Mouse (Mus musculus): ENCODE data around the gene Mpig6b.

Gene Mpig6b

DNA sequence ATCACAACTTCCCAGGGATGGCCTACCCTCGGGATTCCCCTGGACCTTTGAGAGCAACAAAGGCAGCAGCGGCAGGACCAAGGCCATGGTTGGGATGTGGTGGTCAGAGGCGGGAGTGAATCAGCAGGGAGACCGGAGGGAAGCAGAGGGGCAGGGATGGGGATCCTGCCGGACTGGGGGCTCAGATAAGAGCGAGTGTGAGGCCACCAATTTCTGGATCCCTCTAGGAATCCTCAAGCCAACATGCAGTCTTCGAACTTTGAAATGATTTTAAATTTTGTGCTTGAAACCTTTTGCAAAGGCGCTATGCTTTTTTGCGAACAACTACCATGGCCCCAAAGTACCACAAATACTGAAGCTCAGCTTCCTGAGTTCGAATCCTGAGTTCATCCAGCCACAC lies at the start of gene Mpig6b:
Gene Mpig6b, minus strand, starts transcription at position 101 of the 400 bp plus-strand sequence.
- DNase-seq (ENCODE audit: low read depth in 2 of 2, low spot score in 2 of 2): no peak

DNA sequence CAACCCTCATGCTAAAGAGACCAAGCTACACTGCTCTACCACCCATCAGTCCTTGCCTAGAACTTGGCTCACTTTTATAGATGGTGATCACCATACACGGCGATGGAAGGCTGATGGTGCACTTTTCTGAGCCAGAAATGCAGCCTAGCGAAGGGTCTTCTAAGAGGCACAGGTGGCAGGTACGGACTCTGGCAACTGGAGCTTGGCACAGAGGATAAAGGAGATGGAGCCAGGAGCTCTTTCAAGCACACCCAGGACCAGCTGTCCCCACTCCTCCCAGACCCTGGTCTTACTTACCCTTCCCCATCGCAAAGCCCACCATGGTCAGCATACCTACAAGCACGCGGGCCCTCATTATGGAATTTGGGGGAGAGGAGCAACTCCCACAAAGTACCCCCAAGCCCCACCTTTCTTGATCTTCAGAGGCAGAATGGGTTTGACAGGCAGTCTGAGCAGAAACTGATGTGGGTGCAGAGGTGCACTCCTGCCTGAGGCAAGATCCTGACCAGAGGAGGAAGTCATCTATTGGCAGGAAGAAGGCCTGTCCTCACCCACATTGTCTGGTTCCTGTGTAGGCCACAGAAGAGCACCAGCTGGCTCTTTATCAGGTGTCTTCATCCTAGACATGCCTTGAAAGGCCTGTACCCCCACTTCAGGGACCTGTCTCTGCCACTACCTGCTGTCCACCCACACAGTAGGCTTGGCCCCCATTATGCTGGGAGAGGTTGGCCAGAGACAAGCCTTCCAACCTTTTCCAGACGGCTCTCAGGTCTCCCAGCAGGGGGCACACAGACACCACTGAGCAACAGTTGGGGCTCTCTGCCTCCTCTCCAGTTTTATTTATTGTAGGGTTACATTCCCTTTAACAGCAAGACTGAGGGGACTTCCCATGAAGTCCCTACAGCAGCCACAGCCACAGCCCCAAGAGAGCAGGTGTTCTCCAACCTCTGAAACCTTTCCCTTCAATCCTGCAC lies 49.3 kb upstream of the Mpig6b start, which contains the start of gene Ly6g5b:
Gene Ly6g5b, minus strand, starts transcription at position 383 of the 974 bp plus-strand sequence.
- peak; percentile 43 to 59 for DNase-seq (ENCODE audit: low read depth in 2 of 2, low spot score in 2 of 2)

DNA sequence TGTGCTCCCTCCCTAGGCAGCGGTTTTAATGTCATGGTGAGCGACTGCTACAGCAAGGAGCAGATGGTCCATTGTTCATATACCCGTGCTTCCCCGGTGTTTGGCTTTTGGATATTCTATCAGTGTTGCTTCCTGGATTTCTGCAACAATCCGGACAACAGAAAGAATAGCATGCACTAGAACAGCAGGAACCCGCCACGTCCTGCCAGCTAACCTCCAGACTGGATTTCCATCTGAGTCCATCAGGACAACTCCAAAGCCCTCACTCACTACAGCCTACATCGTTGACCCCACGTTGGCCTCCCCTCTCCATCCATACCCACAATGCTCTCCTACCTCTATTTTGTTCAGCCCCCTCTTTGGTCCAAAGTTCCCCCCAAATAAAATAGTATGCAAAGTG lies 45.8 kb upstream of the Mpig6b start:
- no peak for DNase-seq (ENCODE audit: low read depth in 2 of 2, low spot score in 2 of 2)

DNA sequence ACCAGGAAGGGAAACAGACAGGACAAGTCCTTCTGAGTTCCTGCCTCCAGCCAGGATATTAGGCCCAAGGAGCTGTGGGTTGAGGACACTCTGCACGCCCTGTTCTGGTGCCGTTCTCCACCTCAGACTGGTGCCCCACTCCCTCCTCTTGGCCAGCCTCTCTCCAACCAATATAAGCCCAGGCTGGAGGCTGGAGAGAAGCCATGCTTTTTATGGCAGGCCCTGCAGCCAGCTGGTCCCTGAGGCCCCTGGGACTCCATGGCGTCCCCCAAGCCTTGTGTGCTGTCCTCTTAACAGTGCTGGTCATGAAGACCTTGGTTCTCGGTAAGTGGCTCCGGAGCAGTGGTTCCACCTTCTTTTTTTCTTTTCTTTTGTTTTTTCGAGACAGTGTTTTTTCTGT lies 42.1 kb upstream of the Mpig6b start, which contains the start of gene Ly6g5c:
Gene Ly6g5c, plus strand, starts transcription at position 183 of the 400 bp plus-strand sequence.
- no peak for DNase-seq (ENCODE audit: low read depth in 2 of 2, low spot score in 2 of 2)

DNA sequence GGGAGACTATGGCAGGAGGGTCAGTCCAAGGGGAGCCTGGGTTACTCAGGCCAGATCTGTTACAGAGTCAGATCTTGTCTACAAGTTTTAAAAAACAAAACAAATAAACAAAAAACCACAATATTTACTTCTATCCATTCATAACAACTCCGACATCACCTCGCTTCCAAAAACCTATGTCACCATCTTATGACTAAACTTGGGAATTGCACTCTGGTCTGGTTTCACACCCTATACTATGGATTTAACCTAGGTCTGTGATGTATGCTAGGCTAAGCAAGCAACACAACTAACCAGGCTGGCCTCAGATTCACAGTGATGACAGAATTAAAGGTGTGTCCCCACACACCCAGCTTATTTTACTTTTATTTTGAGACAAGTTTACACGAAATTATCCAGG lies 40.5 kb upstream of the Mpig6b start:
- no peak for DNase-seq (ENCODE audit: low read depth in 2 of 2, low spot score in 2 of 2)

DNA sequence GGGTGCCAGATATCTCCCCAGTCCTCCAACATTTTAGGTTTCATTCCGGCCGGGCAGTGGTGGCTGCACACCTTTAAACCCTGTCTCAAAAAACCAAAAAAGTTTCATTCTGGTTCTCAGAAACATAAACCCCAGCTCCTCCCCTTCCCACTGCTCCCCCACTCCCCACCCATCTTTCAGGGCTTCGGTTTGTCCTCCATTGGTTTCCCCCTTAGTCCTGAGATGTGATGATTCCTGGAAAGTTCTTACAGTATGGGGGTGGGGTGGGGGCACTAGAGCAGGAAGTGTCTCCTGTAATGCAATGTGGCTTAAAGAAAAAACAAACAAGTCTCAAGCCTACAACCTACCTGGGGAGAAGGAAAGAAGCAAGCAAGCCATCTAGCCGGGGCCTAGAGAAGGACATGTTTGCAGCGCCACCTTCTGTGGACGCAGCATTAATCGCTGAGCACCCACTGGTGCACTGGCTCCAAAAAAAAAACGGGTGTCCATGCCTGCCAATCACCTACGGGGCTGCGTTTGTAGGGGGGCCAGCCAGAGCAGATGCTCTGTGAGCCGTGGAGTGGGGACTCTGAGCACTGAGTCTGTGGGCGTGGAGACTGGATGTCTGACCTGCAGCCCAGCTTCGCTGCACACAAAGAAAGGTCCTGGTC lies 39.9 kb upstream of the Mpig6b start:
- no peak for DNase-seq (ENCODE audit: low read depth in 2 of 2, low spot score in 2 of 2)

DNA sequence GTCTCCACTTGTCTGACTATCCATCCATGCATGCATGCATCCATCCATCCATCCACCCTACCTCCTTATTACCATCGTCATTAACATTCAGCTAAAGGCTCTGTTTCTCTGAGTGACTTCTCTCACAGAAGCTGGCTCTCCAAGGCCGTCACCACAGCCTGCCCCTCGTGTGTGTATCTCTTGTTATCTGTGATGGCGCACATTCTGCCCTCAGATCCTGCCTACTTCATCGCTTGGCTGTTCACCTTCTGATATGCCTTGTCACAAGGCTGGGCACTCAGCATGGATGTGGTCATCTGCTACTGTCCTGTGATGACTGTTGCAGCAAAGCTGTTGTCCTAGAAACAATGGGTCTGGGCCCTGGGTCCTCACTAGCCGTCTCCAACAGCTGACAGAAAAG lies 38.8 kb upstream of the Mpig6b start:
- DNase-seq (ENCODE audit: low read depth in 2 of 2, low spot score in 2 of 2): no peak

DNA sequence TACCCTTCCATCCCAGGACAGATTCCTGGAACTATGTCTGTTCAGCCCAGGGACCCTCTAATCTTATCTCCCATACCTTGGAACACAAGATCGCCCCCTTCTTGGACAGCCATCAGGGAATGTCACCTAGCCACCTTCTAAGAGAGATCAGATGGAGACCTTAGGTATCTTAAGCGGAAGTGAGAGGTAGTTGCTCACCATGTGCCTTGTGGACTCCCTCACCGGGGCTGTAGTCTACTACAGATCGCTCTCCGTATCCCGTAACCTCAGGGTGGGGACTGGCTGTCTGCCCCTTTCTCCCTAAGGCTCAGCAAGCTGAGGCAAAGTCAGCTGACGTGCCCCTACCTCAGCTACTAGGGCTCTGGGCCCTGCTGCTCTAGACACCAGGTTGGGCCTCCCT lies 38.1 kb upstream of the Mpig6b start:
- no peak for DNase-seq (ENCODE audit: low read depth in 2 of 2, low spot score in 2 of 2)

DNA sequence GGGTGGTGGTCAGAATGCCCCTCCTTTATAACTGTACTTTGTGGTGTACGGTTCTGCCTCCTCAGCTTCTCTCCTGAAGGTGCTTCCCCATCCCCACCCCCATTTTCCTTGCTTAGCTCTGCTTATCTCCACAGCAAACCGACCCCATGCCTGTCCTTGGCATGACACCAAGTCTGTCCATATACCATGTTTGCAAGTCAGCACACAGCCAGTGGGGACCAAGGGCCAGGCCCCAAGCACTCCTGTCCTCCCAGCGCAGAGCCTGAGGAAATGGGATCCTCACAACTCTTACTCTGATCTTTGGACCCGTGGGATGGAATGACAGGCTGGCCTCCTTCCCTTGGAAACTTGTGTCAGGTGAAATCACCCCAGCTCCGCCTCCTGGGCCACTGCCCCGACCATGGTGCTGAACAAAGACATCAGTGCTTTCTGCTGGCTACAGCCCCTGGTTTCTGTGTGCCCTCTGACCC lies 37.3 kb upstream of the Mpig6b start:
- no peak for DNase-seq (ENCODE audit: low read depth in 2 of 2, low spot score in 2 of 2)

DNA sequence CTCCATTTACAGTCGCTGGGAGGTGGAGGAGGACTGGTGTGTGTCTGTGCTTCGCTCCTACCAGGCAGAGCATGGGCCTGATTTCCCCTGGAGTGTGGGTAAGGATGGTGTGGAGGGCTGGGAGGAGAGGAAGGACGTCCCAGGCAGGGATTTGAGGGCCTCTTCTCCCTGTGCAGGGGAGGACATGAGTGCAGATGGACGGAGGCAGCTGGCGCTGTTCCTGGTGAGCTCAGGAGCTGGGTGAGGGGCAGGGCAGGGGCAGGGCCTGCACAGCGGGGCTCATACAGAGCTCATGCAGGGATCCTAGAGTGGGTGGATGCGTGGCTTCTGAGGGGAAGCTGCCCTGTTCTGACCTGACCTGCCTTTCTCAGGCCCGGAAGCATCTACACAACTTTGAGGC lies 36.3 kb upstream of the Mpig6b start:
- no peak for DNase-seq (ENCODE audit: low read depth in 2 of 2, low spot score in 2 of 2)

DNA sequence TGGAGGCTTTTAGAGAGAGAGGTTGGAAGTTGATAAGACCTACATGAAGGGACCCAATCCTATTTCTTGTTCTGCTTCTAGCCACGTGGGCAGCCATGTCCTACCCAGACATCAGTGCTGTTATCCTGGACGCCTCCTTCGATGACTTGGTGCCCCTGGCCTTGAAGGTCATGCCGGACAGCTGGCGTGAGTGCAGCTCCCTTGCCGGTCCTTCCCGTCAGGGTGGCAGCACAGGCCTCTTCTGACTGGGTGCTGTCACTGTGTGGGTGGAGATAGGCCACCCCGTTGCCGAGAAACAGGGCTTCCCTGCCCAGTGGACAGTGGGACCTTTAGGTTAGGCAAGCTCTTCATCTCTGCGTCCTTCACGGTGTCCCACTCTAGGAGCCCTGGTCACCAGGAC lies 35.2 kb upstream of the Mpig6b start:
- no peak for DNase-seq (ENCODE audit: low read depth in 2 of 2, low spot score in 2 of 2)

DNA sequence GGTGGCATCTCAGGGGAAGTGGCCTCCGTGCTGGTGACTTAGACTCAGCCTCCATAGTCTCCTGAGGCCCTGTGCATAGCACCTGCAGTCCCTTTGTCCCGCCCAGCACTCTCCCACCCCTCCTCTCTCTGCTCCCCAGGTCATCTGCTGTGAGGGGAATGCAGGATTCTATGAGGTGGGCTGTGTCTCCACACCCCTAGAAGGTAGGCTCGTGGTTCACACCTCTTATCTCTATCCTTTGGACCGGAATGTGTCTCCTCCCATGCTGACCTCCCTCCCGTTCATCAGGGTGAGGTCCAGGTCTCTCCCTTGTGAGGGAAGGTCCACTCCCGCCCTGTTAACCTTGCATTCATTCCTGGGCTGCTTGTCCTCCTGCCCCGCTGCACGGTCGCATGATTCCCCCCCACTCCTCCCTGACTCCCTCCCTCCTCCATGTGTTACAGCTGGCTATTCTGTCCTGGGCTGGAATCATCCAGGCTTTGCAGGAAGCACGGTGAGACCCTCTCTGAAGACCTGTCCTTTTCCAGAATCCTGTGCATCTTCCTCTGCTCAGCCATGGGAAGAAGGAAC lies 34.3 kb upstream of the Mpig6b start:
- DNase-seq (ENCODE audit: low read depth in 2 of 2, low spot score in 2 of 2): no peak

DNA sequence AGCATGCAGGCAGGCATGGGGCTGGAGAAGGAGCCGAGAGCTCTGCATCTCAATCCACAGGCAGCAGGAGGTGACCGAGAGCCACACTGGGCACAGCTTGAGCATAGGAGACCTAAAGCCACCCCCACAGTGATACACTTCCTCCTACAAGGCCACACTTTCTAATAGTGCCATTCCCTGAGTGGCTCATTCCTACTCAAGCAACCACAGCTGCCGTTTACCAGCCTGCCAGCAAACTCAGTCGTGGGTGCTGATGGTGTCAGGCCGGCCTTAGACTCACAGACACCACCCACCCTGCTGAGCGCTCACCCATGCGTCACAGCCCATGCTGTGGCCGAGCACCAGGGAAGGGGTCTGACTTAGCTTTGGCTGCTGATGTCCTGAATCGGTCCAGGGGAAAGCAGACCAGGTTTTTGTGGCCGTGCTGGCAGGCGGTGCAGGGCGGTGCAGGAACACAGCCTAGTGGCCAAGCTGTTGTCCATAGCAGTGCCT lies 31.2 kb upstream of the Mpig6b start:
- no peak for DNase-seq (ENCODE audit: low read depth in 2 of 2, low spot score in 2 of 2)

DNA sequence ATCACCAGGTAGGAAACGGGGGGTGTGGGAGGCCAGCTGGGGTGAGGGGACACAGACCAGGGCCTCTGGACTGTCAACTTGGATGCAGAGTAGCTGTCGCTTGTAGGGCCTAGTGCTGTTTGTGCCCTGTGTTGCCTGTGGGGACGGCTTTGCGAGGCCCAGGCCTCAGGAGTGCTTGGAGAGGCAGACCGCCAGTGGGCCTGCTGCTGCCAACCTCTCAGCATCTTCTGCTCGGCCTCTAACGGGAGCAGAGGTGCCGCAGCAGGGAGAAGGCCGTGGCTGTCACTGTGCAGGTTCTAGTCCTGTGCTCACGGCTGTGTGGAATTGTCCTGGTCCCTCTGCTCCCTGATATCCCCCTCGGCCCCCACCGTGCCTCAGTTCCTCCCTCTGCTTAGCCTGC lies 30.6 kb upstream of the Mpig6b start:
- no peak for DNase-seq (ENCODE audit: low read depth in 2 of 2, low spot score in 2 of 2)

DNA sequence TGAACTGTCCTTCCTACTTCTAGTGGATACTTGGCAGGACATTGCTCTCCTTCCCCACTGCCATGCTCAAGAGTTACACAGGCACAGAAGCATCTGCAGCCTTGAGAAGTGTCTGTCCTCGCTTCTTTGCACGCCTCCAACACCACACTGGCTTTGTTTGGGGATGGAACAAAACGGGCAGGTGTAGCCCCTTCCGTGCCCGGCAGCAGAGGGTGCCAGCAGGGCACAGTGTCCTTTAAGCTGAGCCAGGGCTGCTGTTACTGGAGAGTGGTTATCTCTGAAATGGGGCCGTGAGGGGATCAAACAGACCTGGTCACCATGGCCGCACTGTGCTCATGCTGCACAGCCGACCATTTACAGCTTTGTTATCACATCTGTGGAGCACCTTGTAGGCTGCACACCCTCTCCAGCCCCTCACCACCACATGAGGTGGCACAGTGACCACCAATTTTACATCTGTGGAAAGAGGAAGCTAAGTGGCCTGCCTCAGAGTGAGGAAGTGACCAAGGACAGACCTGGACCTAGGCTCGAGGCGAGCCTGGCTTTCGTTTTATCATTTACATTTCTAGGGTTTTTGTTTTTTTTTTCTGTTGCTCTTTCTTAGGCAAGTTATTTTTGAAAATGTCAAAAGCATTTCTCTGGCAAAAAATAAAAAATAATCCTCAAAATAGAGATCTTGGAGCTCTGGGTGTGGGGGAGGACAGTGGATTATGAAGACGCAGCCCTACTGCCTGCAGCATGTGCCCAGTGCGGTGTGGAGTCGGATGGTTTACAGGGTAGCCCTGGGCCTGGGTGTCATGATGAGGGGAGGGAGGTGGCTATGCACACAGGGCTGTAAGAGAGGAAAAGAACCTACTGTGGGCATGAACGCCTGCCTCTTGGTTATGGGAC lies 28.7 kb upstream of the Mpig6b start:
- DNase-seq (ENCODE audit: low read depth in 2 of 2, low spot score in 2 of 2): no peak

DNA sequence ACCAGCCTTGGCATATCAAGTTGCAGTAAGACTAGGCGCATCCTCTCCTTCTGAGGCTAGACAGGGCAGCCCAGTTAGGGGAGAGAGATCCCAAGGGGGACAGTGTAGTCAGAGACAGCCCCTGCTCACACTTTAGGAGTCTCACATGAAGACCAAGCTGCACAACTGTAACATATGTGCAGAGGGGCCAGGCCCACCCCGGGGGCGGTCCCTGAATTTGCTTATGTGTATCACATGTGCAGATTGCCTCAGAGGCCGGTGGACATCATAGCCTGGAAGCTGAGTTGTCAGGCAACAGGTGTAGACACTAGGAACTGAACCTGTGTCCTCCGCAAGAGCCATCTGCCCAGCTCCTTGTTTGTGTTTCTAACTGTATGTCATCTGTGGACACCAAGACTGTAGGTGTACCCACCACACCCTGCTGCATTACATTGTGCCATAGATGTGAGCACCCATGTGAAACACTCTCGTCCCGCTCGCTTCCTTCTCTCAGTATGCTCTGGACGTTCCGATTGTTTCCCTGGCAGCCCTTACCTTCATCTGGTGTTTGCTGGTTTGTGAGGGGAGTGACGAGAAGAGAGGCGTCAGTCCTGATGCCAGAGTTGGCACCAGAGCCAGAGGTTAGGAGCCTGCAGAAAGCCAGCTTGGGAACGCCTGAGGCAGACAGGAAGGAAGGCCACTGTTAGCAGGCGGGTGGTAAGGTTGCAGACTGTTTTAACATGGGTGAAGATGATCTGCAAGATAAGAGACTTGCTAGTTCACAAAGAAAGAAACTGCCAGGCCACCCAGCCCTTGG lies 26.6 kb upstream of the Mpig6b start:
- no peak for DNase-seq (ENCODE audit: low read depth in 2 of 2, low spot score in 2 of 2)

DNA sequence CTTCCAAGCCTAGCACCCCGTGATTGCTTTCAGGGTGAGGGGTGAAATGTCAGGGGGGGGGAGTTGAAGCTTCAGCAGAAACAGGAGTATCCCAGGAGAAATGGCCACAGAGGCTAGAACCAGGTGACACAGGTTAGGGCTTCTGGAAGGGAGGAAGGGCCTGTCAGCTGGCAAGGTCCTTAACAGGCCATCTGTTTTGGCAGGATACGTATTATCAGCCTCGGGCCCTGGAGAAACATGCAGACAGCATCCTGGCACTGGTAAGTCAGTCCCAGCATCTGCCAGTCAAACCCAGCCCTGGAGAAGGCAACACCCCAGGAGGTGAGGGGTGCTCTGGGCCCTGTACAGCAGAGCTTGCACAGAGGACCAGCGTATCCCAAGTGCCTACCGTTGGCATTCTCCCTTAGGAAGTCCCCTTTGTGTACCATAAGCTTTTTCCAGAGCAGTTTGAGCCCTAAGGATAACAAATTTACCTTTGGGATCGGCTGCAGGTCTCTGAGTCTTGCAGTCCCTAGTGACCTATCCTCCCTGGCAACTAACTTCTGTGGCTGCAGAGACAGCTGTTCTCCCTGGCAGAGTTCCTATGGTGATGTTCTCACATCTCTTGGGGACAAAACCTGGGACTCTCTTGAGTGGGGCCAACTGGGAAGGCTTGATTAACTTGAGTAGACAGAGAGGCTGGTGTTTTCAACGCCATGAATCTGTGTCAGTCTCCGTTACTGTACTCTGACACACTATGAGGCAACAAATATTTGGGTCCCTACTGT lies 24.4 kb upstream of the Mpig6b start:
- no peak for DNase-seq (ENCODE audit: low read depth in 2 of 2, low spot score in 2 of 2)

DNA sequence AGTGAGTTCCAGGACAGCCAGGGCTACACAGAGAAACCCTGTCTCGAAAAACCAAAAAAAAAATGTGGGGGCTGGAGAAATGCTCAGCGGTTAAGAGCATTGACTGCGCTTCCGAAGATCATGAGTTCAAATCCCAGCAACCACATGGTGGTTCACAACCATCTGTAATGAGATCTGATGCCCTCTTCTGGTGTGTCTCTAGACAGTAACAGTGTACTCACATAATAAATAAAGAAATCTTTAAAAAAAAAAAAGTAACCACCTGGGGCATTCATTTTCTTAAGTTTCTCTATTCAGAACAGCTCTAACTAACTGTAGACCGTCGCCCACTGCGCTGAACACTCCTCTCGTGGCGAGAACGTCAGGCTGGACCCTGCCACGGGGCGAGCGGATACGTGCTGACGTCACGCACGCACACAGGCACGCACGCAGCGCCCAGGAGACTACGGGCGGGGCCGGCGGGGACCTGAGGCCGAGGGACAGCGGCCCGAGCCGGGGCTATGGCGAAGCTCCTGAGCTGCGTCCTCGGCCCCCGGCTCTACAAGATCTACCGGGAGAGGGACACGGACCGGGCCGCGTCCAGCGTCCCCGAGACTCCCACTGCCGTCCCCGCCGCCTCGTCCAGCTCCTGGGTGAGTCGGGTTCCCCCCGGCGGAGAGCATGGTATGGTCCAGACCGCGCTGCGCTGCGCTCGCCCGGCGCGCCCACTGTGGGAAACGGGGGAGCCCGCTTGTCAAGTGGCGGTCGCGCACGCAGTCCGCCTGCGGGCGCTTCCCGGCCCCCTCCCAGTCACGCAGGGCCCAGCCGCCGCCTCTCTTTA lies 23.1 kb upstream of the Mpig6b start, which contains the start of gene Abhd16a:
Gene Abhd16a, plus strand, starts transcription at position 439 of the 820 bp plus-strand sequence.
- peak; percentile 85 to 92 for DNase-seq (ENCODE audit: low read depth in 2 of 2, low spot score in 2 of 2)

All from CD8-positive naive resting alpha-beta T cell, adult 2 months (primary cell).